Mouse (Mus musculus) neural tube, embryonic 15.5 days (tissue): ENCODE measurements around the gene Lcp1. TPM values are rescaled to one million over a fixed set of nuclear protein-coding genes. Genes with fewer than 3 reads are reported as not detected.
A peak's percentile ranks its signal among the peaks of the same experiment; 100 is the strongest.

Experiments used
- ATAC-seq: fragments of 200-750 bp; cut with Nextera tagmentation; 2 replicates; pipeline ENCODE4 v1.8.0; 2017; ENCODE audit warnings: mild to moderate bottlenecking, moderate TSS enrichment, moderate library complexity; ENCODE audit not compliant: low FRiP score
- H3K27ac ChIP-seq: fragments of 300-500 bp; sonication (generic); replicated peaks from 2 replicates; pipeline ENCODE4 v1.5.1; 2015; ENCODE audit warnings: mild to moderate bottlenecking, inconsistent platforms
- H3K27me3 ChIP-seq: fragments of 300-500 bp; sonication (generic); replicated peaks from 2 replicates; pipeline ENCODE4 v1.6.1; 2015; ENCODE audit warnings: inconsistent platforms
- H3K36me3 ChIP-seq: fragments of 300-500 bp; sonication (generic); 2 replicates; pipeline ENCODE4 v1.6.1; 2015; ENCODE audit warnings: inconsistent platforms
- H3K4me1 ChIP-seq: fragments of 300-500 bp; sonication (generic); 2 replicates; pipeline ENCODE4 v1.6.1; 2015; ENCODE audit warnings: inconsistent platforms
- H3K4me2 ChIP-seq: fragments of 300-500 bp; sonication (generic); 2 replicates; pipeline ENCODE4 v1.6.1; 2015; ENCODE audit warnings: inconsistent platforms, mild to moderate bottlenecking, moderate library complexity
- H3K4me3 ChIP-seq: fragments of 300-500 bp; sonication (generic); replicated peaks from 2 replicates; pipeline ENCODE4 v1.5.1; 2015; ENCODE audit warnings: mild to moderate bottlenecking, inconsistent platforms
- H3K9ac ChIP-seq: fragments of 300-500 bp; sonication (generic); replicated peaks from 2 replicates; pipeline ENCODE4 v1.6.1; 2015; ENCODE audit warnings: mild to moderate bottlenecking, inconsistent platforms
- H3K9me3 ChIP-seq: fragments of 300-500 bp; sonication (generic); replicated peaks from 2 replicates; pipeline ENCODE4 v1.6.1; 2016; ENCODE audit warnings: inconsistent platforms
- WGBS: fragments of 180-500 bp; shearing (Covaris S2); methylation state at CpG from one replicate; pipeline ENCODE4 v1.1.7; 2015; ENCODE audit warnings: mixed read lengths; 5-methylcytosine and 5-hydroxymethylcytosine counted together
- polyA plus RNA-seq: library from polyadenylated mRNA; unstranded; fragments of >200 nt; fragmentation: Nextera tagmentation; extraction: Ambion mirVana; gene quantifications from 2 replicates; pipeline ENCODE4 v1.2.1, GENCODE M21; 2015

Gene Lcp1
- polyA plus RNA-seq, 1 experiment from 2014 or later: 12.4 TPM

- H3K4me1 ChIP-seq: peaks cover 13% of the 10 kb centered on the region; the same call in 1 of the 2 replicates
- H3K9ac ChIP-seq: no peak overlapping the region
- H3K4me3 ChIP-seq: no peak overlapping the region
- no peaks in the 10 kb centered on the region for H3K9me3 ChIP-seq
- H3K4me2 ChIP-seq: no peak overlapping the region
- ATAC-seq: peak; percentile 59; the same call in 1 of the 2 replicates
- no peaks in the 10 kb centered on the region for H3K27me3 ChIP-seq
- WGBS: 52% methylated on average over 5 of the region's 5 CpGs
- peak overlapping the region; percentile 28; the same call in 1 of the 2 replicates for H3K27ac ChIP-seq
- no peaks in the 10 kb centered on the region for H3K36me3 ChIP-seq
Measured at GRCm38 (mm10) chr14:75219250-75219913, 88.5 kb downstream of the Lcp1 start.

GRCm38 (mm10) chr14:75222386-75222785 lies 91.5 kb downstream of the Lcp1 start:
- Histone ChIP-seq H3K27ac (no peak overlapping the region), H3K27me3 (no peaks in the 10 kb centered on the region), H3K9ac (no peak overlapping the region), H3K4me3 (no peak overlapping the region), H3K36me3 (no peaks in the 10 kb centered on the region), H3K9me3 (no peaks in the 10 kb centered on the region), H3K4me2 (no peak overlapping the region), H3K4me1 (0 out of 2 replicates have a peak, but pooled peaks cover 9% of the 10 kb centered on the region)
- ATAC-seq: no peak
- WGBS: 89% methylated on average over 6 of the region's 6 CpGs

GRCm38 (mm10) chr14:75227453-75228084 lies 96.7 kb downstream of the Lcp1 start:
- no peaks in the 10 kb centered on the region for H3K36me3 ChIP-seq
- no peak overlapping the region for H3K4me2 ChIP-seq
- no peaks in the 10 kb centered on the region for H3K27me3 ChIP-seq
- H3K27ac ChIP-seq: no peak overlapping the region
- H3K4me3 ChIP-seq: no peak overlapping the region
- 78% methylated on average over 6 of the region's 6 CpGs for WGBS
- no peaks in the 10 kb centered on the region for H3K9me3 ChIP-seq
- no peaks in the 10 kb centered on the region for H3K4me1 ChIP-seq
- H3K9ac ChIP-seq: no peak overlapping the region
- ATAC-seq: no peak

- Histone ChIP-seq H3K27me3 (no peaks in the 10 kb centered on the region), H3K4me3 (no peak overlapping the region), H3K9me3 (no peaks in the 10 kb centered on the region), H3K36me3 (no peaks in the 10 kb centered on the region), H3K4me2 (no peak overlapping the region), H3K4me1 (no peaks in the 10 kb centered on the region), H3K27ac (no peak overlapping the region), H3K9ac (no peak overlapping the region)
- 75% methylated on average over 2 of the region's 2 CpGs for WGBS
- ATAC-seq: no peak
Measured at GRCm38 (mm10) chr14:75229834-75230233, 98.9 kb downstream of the Lcp1 start.

GRCm38 (mm10) chr14:75233070-75233469 lies 102.2 kb downstream of the Lcp1 start:
- no peak overlapping the region for H3K27ac ChIP-seq
- no peaks in the 10 kb centered on the region for H3K36me3 ChIP-seq
- 96% methylated on average over 5 of the region's 5 CpGs for WGBS
- no peak overlapping the region for H3K9ac ChIP-seq
- no peaks in the 10 kb centered on the region for H3K27me3 ChIP-seq
- H3K4me2 ChIP-seq: no peak overlapping the region
- H3K9me3 ChIP-seq: no peaks in the 10 kb centered on the region
- peaks cover 16% of the 10 kb centered on the region for H3K4me1 ChIP-seq
- no peak overlapping the region for H3K4me3 ChIP-seq
- ATAC-seq: no peak

GRCm38 (mm10) chr14:75235552-75235951 lies 104.7 kb downstream of the Lcp1 start:
- Histone ChIP-seq H3K9me3 (no peaks in the 10 kb centered on the region), H3K9ac (no peak overlapping the region), H3K27me3 (no peaks in the 10 kb centered on the region), H3K4me2 (peak overlapping the region; percentile 37), H3K4me3 (no peak overlapping the region), H3K27ac (peak overlapping the region; percentile 58), H3K4me1 (peaks cover 16% of the 10 kb centered on the region), H3K36me3 (no peaks in the 10 kb centered on the region)
- WGBS: 52% methylated on average over 8 of the region's 8 CpGs
- no peak for ATAC-seq

GRCm38 (mm10) chr14:75235955-75236635 lies 105.2 kb downstream of the Lcp1 start:
- 14% methylated on average over 9 of the region's 9 CpGs for WGBS
- peak; percentile 78 for ATAC-seq
- H3K27ac ChIP-seq: peak overlapping the region; percentile 58

GRCm38 (mm10) chr14:75236636-75237003 lies 105.7 kb downstream of the Lcp1 start:
- 49% methylated on average over 4 of the region's 4 CpGs for WGBS
- Histone ChIP-seq H3K4me1 (peaks cover 16% of the 10 kb centered on the region), H3K4me2 (no peak overlapping the region), H3K36me3 (no peaks in the 10 kb centered on the region), H3K9me3 (no peaks in the 10 kb centered on the region), H3K9ac (no peak overlapping the region), H3K4me3 (no peak overlapping the region), H3K27ac (0 out of 2 replicates have a peak overlapping the region, but pooled peaks have one; percentile 23), H3K27me3 (no peaks in the 10 kb centered on the region)
- no peak for ATAC-seq

More at GRCm38 (mm10) chr14:75235955-75236635, 105.2 kb downstream of the Lcp1 start:
- H3K4me1 ChIP-seq: peaks cover 16% of the 10 kb centered on the region
- H3K36me3 ChIP-seq: no peaks in the 10 kb centered on the region
- H3K9me3 ChIP-seq: no peaks in the 10 kb centered on the region
- no peaks in the 10 kb centered on the region for H3K27me3 ChIP-seq
- peak overlapping the region; percentile 37 for H3K4me2 ChIP-seq
- no peak overlapping the region for H3K4me3 ChIP-seq
- H3K9ac ChIP-seq: no peak overlapping the region

GRCm38 (mm10) chr14:75237096-75237495 lies 106.2 kb downstream of the Lcp1 start:
- no peak overlapping the region for H3K4me3 ChIP-seq
- H3K4me1 ChIP-seq: peaks cover 16% of the 10 kb centered on the region
- H3K4me2 ChIP-seq: no peak overlapping the region
- H3K27me3 ChIP-seq: no peaks in the 10 kb centered on the region
- WGBS: 68% methylated on average over 8 of the region's 8 CpGs
- no peak overlapping the region for H3K9ac ChIP-seq
- H3K36me3 ChIP-seq: no peaks in the 10 kb centered on the region
- H3K27ac ChIP-seq: no peak overlapping the region
- ATAC-seq: no peak
- H3K9me3 ChIP-seq: no peaks in the 10 kb centered on the region

- ATAC-seq: no peak
- Histone ChIP-seq H3K36me3 (no peaks in the 10 kb centered on the region), H3K9ac (no peak overlapping the region), H3K27me3 (no peaks in the 10 kb centered on the region), H3K27ac (no peak overlapping the region), H3K4me2 (no peak overlapping the region), H3K4me3 (no peak overlapping the region), H3K9me3 (no peaks in the 10 kb centered on the region), H3K4me1 (peaks cover 16% of the 10 kb centered on the region)
- WGBS: 87% methylated on average over 6 of the region's 6 CpGs
Measured at GRCm38 (mm10) chr14:75238054-75238692, 107.3 kb downstream of the Lcp1 start.

- no peak within 1 kb of the TSS for H3K27ac ChIP-seq
- H3K4me3 ChIP-seq: no peak within 1 kb of the TSS
- no peak within 1 kb of the TSS for H3K4me2 ChIP-seq
- no peaks in the 10 kb centered on the region for H3K4me1 ChIP-seq
- no peaks in the 10 kb centered on the region for H3K9me3 ChIP-seq
- no peaks in the 10 kb centered on the region for H3K36me3 ChIP-seq
- no peak for ATAC-seq
- WGBS: 92% methylated on average over 5 of the region's 5 CpGs
- no peaks in the 10 kb centered on the region for H3K27me3 ChIP-seq
- H3K9ac ChIP-seq: no peak within 1 kb of the TSS
Measured at GRCm38 (mm10) chr14:75242087-75242486, 111.2 kb downstream of the Lcp1 start, which contains the start of gene Cpb2. Gene Cpb2 (plus strand): TSS chr14:75242287.
